Mouse (Mus musculus): Measurements from ENCODE around the gene Klhl26. TPM values are rescaled to one million over a fixed set of nuclear protein-coding genes. Genes with fewer than 3 reads are reported as not detected.

Klhl26 gene
- polyA plus RNA-seq, 1 experiment, result 32.5 TPM

GRCm38 (mm10) chr8:70460199-70460598 lies 16.6 kb downstream of the Klhl26 start:
- Histone ChIP-seq H3K4me3 (no peak overlapping the region), H3K36me3 (ENCODE audit: control insufficient read depth, insufficient read depth) (peaks cover 5% of the 10 kb centered on the region), H3K27me3 (ENCODE audit: control insufficient read depth, insufficient read depth, insufficient read length) (no peaks in the 10 kb centered on the region), H3ac (ENCODE audit: control insufficient read depth, insufficient read length) (no peak overlapping the region), H3K4me2 (ENCODE audit: low read depth) (peak overlapping the region; percentile 85), H3K79me2 (ENCODE audit: control insufficient read depth, insufficient read depth) (peaks cover 36% of the 10 kb centered on the region)
- TF ChIP-seq TCF12 (IDR thresholded peaks at IDR 0.05; ENCODE audit: insufficient read depth, poor library complexity, severe bottlenecking) (no peak), SRF (IDR thresholded peaks at IDR 0.05; ENCODE audit: control insufficient read depth, insufficient read length, low read depth) (no peak), TCF3 (IDR thresholded peaks at IDR 0.05; ENCODE audit: insufficient read length, low read depth) (no peak), CEBPB (IDR thresholded peaks at IDR 0.05; ENCODE audit: insufficient read depth, poor library complexity, severe bottlenecking) (no peak), MYOD1 (IDR thresholded peaks at IDR 0.05; ENCODE audit: control insufficient read depth in 1 of 3, insufficient read length in 2 of 3, low read depth in 2 of 3) (no peak), POLR2AphosphoS2 (IDR thresholded peaks at IDR 0.05; ENCODE audit: insufficient read length, low read depth) (no peak), USF1 (IDR thresholded peaks at IDR 0.05; ENCODE audit: low read depth) (no peak), E2F4 (IDR thresholded peaks at IDR 0.05; ENCODE audit: insufficient read depth) (no peak), MYOG (IDR thresholded peaks at IDR 0.05; ENCODE audit: control insufficient read depth in 1 of 3, insufficient read depth in 1 of 3, insufficient read length in 2 of 3, low read depth in 2 of 3) (no peak), REST (IDR thresholded peaks at IDR 0.05; ENCODE audit: insufficient read depth, insufficient read length) (no peak), MAX (IDR thresholded peaks at IDR 0.05; ENCODE audit: low read depth) (no peak), POLR2A (IDR thresholded peaks at IDR 0.05; ENCODE audit: insufficient read length, low read depth) (no peak)

GRCm38 (mm10) chr8:70459636-70460035 lies 17.1 kb downstream of the Klhl26 start:
- H3K79me2 ChIP-seq (ENCODE audit: control insufficient read depth, insufficient read depth), result peaks cover 30% of the 10 kb centered on the region
- TF ChIP-seq REST (IDR thresholded peaks at IDR 0.05; ENCODE audit: insufficient read depth, insufficient read length) (no peak), CEBPB (IDR thresholded peaks at IDR 0.05; ENCODE audit: insufficient read depth, poor library complexity, severe bottlenecking) (no peak), E2F4 (IDR thresholded peaks at IDR 0.05; ENCODE audit: insufficient read depth) (no peak), MAX (IDR thresholded peaks at IDR 0.05; ENCODE audit: low read depth) (no peak), USF1 (IDR thresholded peaks at IDR 0.05; ENCODE audit: low read depth) (no peak), MYOD1 (IDR thresholded peaks at IDR 0.05; ENCODE audit: control insufficient read depth in 1 of 3, insufficient read length in 2 of 3, low read depth in 2 of 3) (no peak), POLR2AphosphoS2 (IDR thresholded peaks at IDR 0.05; ENCODE audit: insufficient read length, low read depth) (no peak), TCF12 (IDR thresholded peaks at IDR 0.05; ENCODE audit: insufficient read depth, poor library complexity, severe bottlenecking) (no peak), MYOG (IDR thresholded peaks at IDR 0.05; ENCODE audit: control insufficient read depth in 1 of 3, insufficient read depth in 1 of 3, insufficient read length in 2 of 3, low read depth in 2 of 3) (no peak), TCF3 (IDR thresholded peaks at IDR 0.05; ENCODE audit: insufficient read length, low read depth) (no peak), POLR2A (IDR thresholded peaks at IDR 0.05; ENCODE audit: insufficient read length, low read depth) (no peak), SRF (IDR thresholded peaks at IDR 0.05; ENCODE audit: control insufficient read depth, insufficient read length, low read depth) (no peak)
- H3ac ChIP-seq (ENCODE audit: control insufficient read depth, insufficient read length), result no peak overlapping the region
- H3K36me3 ChIP-seq (ENCODE audit: control insufficient read depth, insufficient read depth), result peaks cover 5% of the 10 kb centered on the region
- no peak overlapping the region for H3K4me2 ChIP-seq (ENCODE audit: low read depth)
- no peak overlapping the region for H3K4me3 ChIP-seq
- no peaks in the 10 kb centered on the region for H3K27me3 ChIP-seq (ENCODE audit: control insufficient read depth, insufficient read depth, insufficient read length)

GRCm38 (mm10) chr8:70458462-70458861 lies 18.3 kb downstream of the Klhl26 start:
- TF ChIP-seq POLR2A (IDR thresholded peaks at IDR 0.05; ENCODE audit: insufficient read length, low read depth), result no peak
- no peak for TF ChIP-seq MAX (IDR thresholded peaks at IDR 0.05; ENCODE audit: low read depth)
- no peak for TF ChIP-seq TCF12 (IDR thresholded peaks at IDR 0.05; ENCODE audit: insufficient read depth, poor library complexity, severe bottlenecking)
- no peak for TF ChIP-seq E2F4 (IDR thresholded peaks at IDR 0.05; ENCODE audit: insufficient read depth)
- TF ChIP-seq POLR2AphosphoS2 (IDR thresholded peaks at IDR 0.05; ENCODE audit: insufficient read length, low read depth), result no peak
- TF ChIP-seq USF1 (IDR thresholded peaks at IDR 0.05; ENCODE audit: low read depth), result no peak
- Histone ChIP-seq H3K79me2 (ENCODE audit: control insufficient read depth, insufficient read depth) (peaks cover 21% of the 10 kb centered on the region), H3K4me2 (ENCODE audit: low read depth) (no peak overlapping the region), H3K4me3 (no peak overlapping the region), H3K27me3 (ENCODE audit: control insufficient read depth, insufficient read depth, insufficient read length) (no peaks in the 10 kb centered on the region), H3K36me3 (ENCODE audit: control insufficient read depth, insufficient read depth) (peaks cover 5% of the 10 kb centered on the region), H3ac (ENCODE audit: control insufficient read depth, insufficient read length) (no peak overlapping the region)

- no peak for TF ChIP-seq SRF (IDR thresholded peaks at IDR 0.05; ENCODE audit: control insufficient read depth, insufficient read length, low read depth)
- TF ChIP-seq E2F4 (IDR thresholded peaks at IDR 0.05; ENCODE audit: insufficient read depth), result no peak
- no peak for TF ChIP-seq MYOG (IDR thresholded peaks at IDR 0.05; ENCODE audit: control insufficient read depth in 1 of 3, insufficient read depth in 1 of 3, insufficient read length in 2 of 3, low read depth in 2 of 3)
- TF ChIP-seq REST (IDR thresholded peaks at IDR 0.05; ENCODE audit: insufficient read depth, insufficient read length), result no peak
- no peak for TF ChIP-seq CEBPB (IDR thresholded peaks at IDR 0.05; ENCODE audit: insufficient read depth, poor library complexity, severe bottlenecking)
- no peak for TF ChIP-seq MAX (IDR thresholded peaks at IDR 0.05; ENCODE audit: low read depth)
- TF ChIP-seq USF1 (IDR thresholded peaks at IDR 0.05; ENCODE audit: low read depth), result no peak
- TF ChIP-seq POLR2AphosphoS2 (IDR thresholded peaks at IDR 0.05; ENCODE audit: insufficient read length, low read depth), result no peak
- no peak for TF ChIP-seq POLR2A (IDR thresholded peaks at IDR 0.05; ENCODE audit: insufficient read length, low read depth)
- no peak for TF ChIP-seq TCF3 (IDR thresholded peaks at IDR 0.05; ENCODE audit: insufficient read length, low read depth)
- no peak for TF ChIP-seq MYOD1 (IDR thresholded peaks at IDR 0.05; ENCODE audit: control insufficient read depth in 1 of 3, insufficient read length in 2 of 3, low read depth in 2 of 3)
- TF ChIP-seq TCF12 (IDR thresholded peaks at IDR 0.05; ENCODE audit: insufficient read depth, poor library complexity, severe bottlenecking), result no peak
- H3K79me2 ChIP-seq (ENCODE audit: control insufficient read depth, insufficient read depth), result peaks cover 21% of the 10 kb centered on the region
- no peak overlapping the region for H3K4me3 ChIP-seq
- no peak overlapping the region for H3K4me2 ChIP-seq (ENCODE audit: low read depth)
- no peak overlapping the region for H3ac ChIP-seq (ENCODE audit: control insufficient read depth, insufficient read length)
- H3K36me3 ChIP-seq (ENCODE audit: control insufficient read depth, insufficient read depth), result peaks cover 5% of the 10 kb centered on the region
- H3K27me3 ChIP-seq (ENCODE audit: control insufficient read depth, insufficient read depth, insufficient read length), result no peaks in the 10 kb centered on the region
These were observed 18.9 kb downstream of the Klhl26 start for GRCm38 (mm10) chr8:70457882-70458281.

GRCm38 (mm10) chr8:70456996-70457395 lies 19.8 kb downstream of the Klhl26 start:
- peaks cover 5% of the 10 kb centered on the region for H3K36me3 ChIP-seq (ENCODE audit: control insufficient read depth, insufficient read depth)
- H3ac ChIP-seq (ENCODE audit: control insufficient read depth, insufficient read length), result no peak overlapping the region
- TF ChIP-seq POLR2AphosphoS2 (IDR thresholded peaks at IDR 0.05; ENCODE audit: insufficient read length, low read depth) (peak; percentile 31), CEBPB (IDR thresholded peaks at IDR 0.05; ENCODE audit: insufficient read depth, poor library complexity, severe bottlenecking) (no peak)

More at GRCm38 (mm10) chr8:70456996-70457395, 19.8 kb downstream of the Klhl26 start:
- Histone ChIP-seq H3K4me3 (no peak overlapping the region), H3K4me2 (ENCODE audit: low read depth) (no peak overlapping the region), H3K79me2 (ENCODE audit: control insufficient read depth, insufficient read depth) (peaks cover 21% of the 10 kb centered on the region), H3K27me3 (ENCODE audit: control insufficient read depth, insufficient read depth, insufficient read length) (no peaks in the 10 kb centered on the region)

Data from myocyte (in vitro differentiated cells).